ENCODE assay signal across 8 mouse cellular contexts in the genomic region with DNA sequence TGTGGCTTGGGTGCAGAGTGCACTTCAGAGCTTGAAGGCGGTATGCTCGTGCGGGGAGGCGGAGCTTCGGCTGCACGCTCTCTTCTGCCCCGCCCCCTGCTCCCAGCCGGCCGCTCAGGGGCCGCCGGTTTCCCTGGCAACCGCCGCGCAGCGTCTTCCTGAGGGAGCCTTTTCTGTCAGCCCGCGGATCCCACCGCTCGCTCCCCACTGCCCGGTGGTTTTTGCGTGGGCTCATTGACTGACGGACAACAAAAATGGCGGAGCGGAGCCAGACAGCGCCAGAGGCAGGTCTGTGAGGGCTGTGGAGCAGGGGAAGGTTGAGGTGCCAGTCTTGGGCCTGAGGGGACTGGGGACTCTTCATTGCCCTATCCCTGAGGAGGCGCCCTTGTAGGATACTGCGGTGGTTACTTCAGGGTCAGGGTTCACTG. TPM values are rescaled to one million over a fixed set of nuclear protein-coding genes. Genes with fewer than 3 reads are reported as not detected.
DNase-seq lines count a peak whose midpoint lies in the region; ATAC-seq lines count a peak whose summit lies in the region.

Gene Agbl4, plus strand, starts transcription at position 44 of the 428 bp plus-strand sequence.

- H3K9ac ChIP-seq in stomach, embryonic 14.5 days (replicated peaks; ENCODE audit: low read depth, low read length) = no peak within 1 kb of the TSS

- peak within 1 kb of the TSS; percentile 42 for H3K4me3 ChIP-seq in erythroblast, embryonic 14.5 days (replicated peaks)
- H3K4me3 ChIP-seq in stomach, embryonic 14.5 days (ENCODE audit: low read depth, low read length) = peak within 1 kb of the TSS; percentile 42

- no peaks in the 10 kb centered on the region for H3K36me3 ChIP-seq in erythroblast, embryonic 14.5 days (ENCODE audit: control insufficient read depth)
- H3K36me3 ChIP-seq in stomach, embryonic 14.5 days (ENCODE audit: control insufficient read depth, insufficient read depth, low read length) = no peaks in the 10 kb centered on the region

- peak; percentile 90 for DNase-seq in embryo, embryonic 10.5 days (ENCODE audit: low spot score)
- DNase-seq in heart, adult 8-10 months (ENCODE audit: low spot score) = peak; percentile 3
- DNase-seq in kidney, adult 18-20 months = peak; percentile 67
- DNase-seq in left cerebral cortex, postnatal 25 days (ENCODE audit: low spot score in 2 of 2) = peak; percentile 78 to 85

- WGBS in stomach, embryonic 14.5 days = 1% methylated on average over 27 of the region's 27 CpGs

- peaks cover 5% of the 10 kb centered on the region for H3K4me1 ChIP-seq in erythroblast, embryonic 14.5 days (ENCODE audit: control insufficient read depth)
- H3K4me1 ChIP-seq in stomach, embryonic 14.5 days (ENCODE audit: control insufficient read depth, insufficient read depth, low read length) = no peaks in the 10 kb centered on the region

- no peak for ATAC-seq in erythroblast, adult 5-6 weeks (replicated peaks; ENCODE audit: low FRiP score, poor library complexity, severe bottlenecking)
- ATAC-seq in megakaryocyte-erythroid progenitor cell, adult 5-6 weeks (replicated peaks; ENCODE audit: low FRiP score, low TSS enrichment, poor library complexity, severe bottlenecking) = peak; percentile 47; the same call in 1 of the 2 replicates
- peak; percentile 97 for ATAC-seq in stomach, embryonic 14.5 days (ENCODE audit: insufficient number of reproducible peaks, insufficient read depth, low FRiP score, low read depth)

- no peaks in the 10 kb centered on the region for H3K27me3 ChIP-seq in erythroblast, embryonic 14.5 days (ENCODE audit: control insufficient read depth)
- no peaks in the 10 kb centered on the region for H3K27me3 ChIP-seq in stomach, embryonic 14.5 days (ENCODE audit: control insufficient read depth, insufficient read depth, low read length)

- intact Hi-C loops in left cerebral cortex, postnatal 25 days (cut with DNase I) = no loop called here

- H3K9me3 ChIP-seq in erythroblast, embryonic 14.5 days (ENCODE audit: control insufficient read depth, low read length) = no peaks in the 10 kb centered on the region
- no peaks in the 10 kb centered on the region for H3K9me3 ChIP-seq in stomach, embryonic 14.5 days (ENCODE audit: control insufficient read depth, low read depth, low read length)

- peak within 1 kb of the TSS; percentile 54 for H3K4me2 ChIP-seq in stomach, embryonic 14.5 days (replicated peaks; ENCODE audit: low read depth, low read length)

- no peak within 1 kb of the TSS for H3K27ac ChIP-seq in stomach, embryonic 14.5 days (ENCODE audit: low read length)

RNA-seq across cellular contexts. Expression of gene Agbl4, which starts in this region (rescaled TPM):
- polyA plus RNA-seq in erythroblast, embryonic 14.5 days (2012) = 0.05 TPM in 1 of 2 replicates, not detected in the other
- total RNA-seq in erythroblast, adult 5-6 weeks (2015; ENCODE audit: low replicate concordance) = not detected in 2 replicates
- not detected in 2 replicates for total RNA-seq in erythroblast, adult 5-6 weeks (2017; ENCODE audit: low replicate concordance)
- under 1 TPM; 0.20 to 0.72 (median 0.42) TPM for total RNA-seq in heart, adult 8-10 months (2022)
- 10 to 100 TPM; 21.2 to 22.6 TPM for total RNA-seq in left cerebral cortex, postnatal 25 days (2021)
- total RNA-seq in megakaryocyte-erythroid progenitor cell, adult 5-6 weeks (2014; fragmentation: Nextera tagmentation) = not detected in 2 replicates
- not detected in 2 replicates for total RNA-seq in megakaryocyte-erythroid progenitor cell, adult 5-6 weeks (2017)
- polyA plus RNA-seq in stomach, embryonic 14.5 days (2014; fragmentation: Nextera tagmentation; extraction: Ambion mirVana) = 0.19 and 0.28 TPM in 2 replicates

Comparison
In these comparisons a context has a peak if more than half of its experiments do, and no peak if none do; other contexts are left out.
1. RNA of gene Agbl4 (total RNA-seq): 21.2 to 22.6 TPM in left cerebral cortex, postnatal 25 days; 0.20 to 0.72 TPM in heart, adult 8-10 months, not detected in megakaryocyte-erythroid progenitor cell, adult 5-6 weeks and not detected in erythroblast, adult 5-6 weeks; every median in the first group is over 10 times any median in the second.
2. Peak in DNase-seq in heart, adult 8-10 months; RNA of the gene not detected or under 1 TPM.
3. Peak in ATAC-seq in megakaryocyte-erythroid progenitor cell, adult 5-6 weeks; RNA of the gene not detected or under 1 TPM.
4. Peak in ATAC-seq, H3K4me3 ChIP-seq and H3K4me2 ChIP-seq in stomach, embryonic 14.5 days; RNA of the gene not detected or under 1 TPM.
5. DNase-seq: peak in every context shown above with its lines; median percentile 90 in embryo, embryonic 10.5 days; 82 in left cerebral cortex, postnatal 25 days; 67 in kidney, adult 18-20 months; 3 in heart, adult 8-10 months.